Mouse (Mus musculus) cerebellum, adult 11-12 months (tissue): ENCODE measurements around the gene Ap3s2.

Experiments used
- DNase-seq: peaks from one replicate; pipeline ENCODE4 v3.0.0; 2022

Ap3s2 gene

GRCm38 (mm10) chr7:79920344-79920983 is at the start of gene Ap3s2:
TSS of gene Ap3s2 (minus strand) at chr7:79920649.
- peak; percentile 87 for DNase-seq

GRCm38 (mm10) chr7:79968326-79968725 is 47.9 kb upstream of the Ap3s2 start:
- no peak for DNase-seq

- no peak for DNase-seq
Measured at GRCm38 (mm10) chr7:79961600-79961999, 41.2 kb upstream of the Ap3s2 start.

- DNase-seq, result no peak
Measured at GRCm38 (mm10) chr7:79956131-79956530, 35.7 kb upstream of the Ap3s2 start.

GRCm38 (mm10) chr7:79954890-79955289 is 34.4 kb upstream of the Ap3s2 start:
- no peak for DNase-seq

- no peak for DNase-seq
Measured at GRCm38 (mm10) chr7:79951038-79951437, 30.6 kb upstream of the Ap3s2 start.

GRCm38 (mm10) chr7:79950236-79950635 is 29.8 kb upstream of the Ap3s2 start:
- no peak for DNase-seq

GRCm38 (mm10) chr7:79935511-79936205 is 15.2 kb upstream of the Ap3s2 start:
- no peak for DNase-seq

GRCm38 (mm10) chr7:79934862-79935510 is 14.5 kb upstream of the Ap3s2 start, which contains the start of gene Arpin:
TSS of gene Arpin (minus strand) at chr7:79935359.
- peak; percentile 77 for DNase-seq

GRCm38 (mm10) chr7:79934461-79934860 is 14.0 kb upstream of the Ap3s2 start:
- DNase-seq, result peak; percentile 69

GRCm38 (mm10) chr7:79928516-79929052 is 8.1 kb upstream of the Ap3s2 start:
- DNase-seq, result no peak

GRCm38 (mm10) chr7:79914556-79914955 is 5.9 kb downstream of the Ap3s2 start:
- no peak for DNase-seq

GRCm38 (mm10) chr7:79907356-79907755 is 13.1 kb downstream of the Ap3s2 start:
- DNase-seq, result no peak

- no peak for DNase-seq
Measured at GRCm38 (mm10) chr7:79906914-79907313, 13.5 kb downstream of the Ap3s2 start.

GRCm38 (mm10) chr7:79905193-79905592 is 15.3 kb downstream of the Ap3s2 start:
- DNase-seq, result no peak

- DNase-seq, result no peak
Measured at GRCm38 (mm10) chr7:79903160-79903792, 17.2 kb downstream of the Ap3s2 start.

GRCm38 (mm10) chr7:79900753-79901152 is 19.7 kb downstream of the Ap3s2 start:
- DNase-seq, result no peak

GRCm38 (mm10) chr7:79895225-79895624 is 25.2 kb downstream of the Ap3s2 start:
- no peak for DNase-seq

GRCm38 (mm10) chr7:79894790-79895189 is 25.7 kb downstream of the Ap3s2 start:
- no peak for DNase-seq

- DNase-seq, result no peak
Measured at GRCm38 (mm10) chr7:79892576-79893428, 27.6 kb downstream of the Ap3s2 start.

- DNase-seq, result no peak
Measured at GRCm38 (mm10) chr7:79890436-79891221, 29.8 kb downstream of the Ap3s2 start.
